Mouse (Mus musculus): ENCODE measurements around the gene Ndufc1.
"Not testable (repeated sequence)": the region's sequence is repeated elsewhere in the genome, so short reads cannot be mapped to it uniquely, and the experiment has no call there.

Ndufc1 gene

DNA sequence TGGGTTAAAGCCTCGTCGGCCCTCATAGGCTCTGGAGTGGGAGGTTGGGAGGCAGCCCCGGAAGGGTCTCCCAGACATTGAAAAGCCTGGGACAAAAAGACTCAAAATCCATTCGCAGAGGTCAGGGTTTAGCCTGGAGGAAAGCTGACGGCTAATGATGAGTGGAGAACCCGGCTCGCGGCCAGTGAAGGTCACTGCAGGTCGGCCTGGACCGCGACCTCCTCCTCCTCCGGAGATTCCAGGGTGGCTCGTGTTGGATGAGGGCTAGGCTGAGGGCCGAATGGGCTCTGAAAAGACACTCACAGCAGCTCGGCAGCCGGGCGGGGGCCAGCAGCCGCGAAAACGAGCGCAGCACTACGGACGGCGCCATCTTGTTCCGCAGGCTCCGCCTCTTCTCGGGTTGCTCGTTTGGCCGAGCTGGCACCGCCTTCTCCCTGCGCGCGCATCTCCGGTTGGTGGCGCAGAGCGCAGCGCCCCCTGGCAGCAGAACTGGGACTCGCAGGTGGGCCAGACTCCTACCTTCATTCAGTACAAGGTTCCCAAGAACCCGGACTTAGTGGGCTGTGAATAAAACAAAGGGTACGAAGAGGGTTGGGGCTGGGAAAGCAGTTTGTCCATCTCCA, at the start of gene Ndufc1:
Gene Ndufc1 (minus strand): TSS at position 428 of the 623 bp plus-strand sequence.
- DNase-seq = peak; percentile 95

DNA sequence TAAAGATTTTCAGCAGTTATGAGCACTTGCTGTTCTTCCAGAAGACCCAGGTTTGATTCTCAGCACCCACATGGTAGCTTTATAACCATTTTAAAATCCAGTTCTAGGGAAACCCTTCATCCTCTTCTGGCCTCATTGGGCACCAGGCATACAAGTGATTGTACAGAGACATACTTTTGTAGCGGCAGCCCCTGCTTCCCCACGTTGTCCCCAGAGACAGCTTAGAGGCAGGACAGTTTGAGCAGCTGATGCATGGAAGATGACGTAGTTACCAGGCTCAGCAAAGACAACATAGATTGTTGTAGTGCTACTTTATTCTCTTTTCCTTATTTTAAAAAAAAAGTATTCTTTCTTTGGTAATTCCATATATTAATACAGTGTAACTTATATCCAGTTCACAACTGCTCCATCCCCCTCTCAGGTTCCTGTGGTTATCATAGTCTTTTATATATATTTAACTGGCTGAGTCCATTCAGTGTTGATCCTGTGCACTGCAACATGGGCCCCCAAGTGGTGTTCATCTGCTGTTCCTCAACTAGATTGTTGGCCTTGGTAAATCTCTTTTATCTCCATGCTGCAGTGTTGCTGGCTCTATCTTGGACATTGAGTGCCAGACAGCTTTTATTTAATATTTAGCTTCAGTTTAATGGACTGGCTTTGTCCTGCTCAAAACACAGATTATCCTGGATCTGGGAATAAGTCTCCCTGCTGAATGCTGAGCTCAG, 26.2 kb upstream of the Ndufc1 start:
- DNase-seq = no peak

DNA sequence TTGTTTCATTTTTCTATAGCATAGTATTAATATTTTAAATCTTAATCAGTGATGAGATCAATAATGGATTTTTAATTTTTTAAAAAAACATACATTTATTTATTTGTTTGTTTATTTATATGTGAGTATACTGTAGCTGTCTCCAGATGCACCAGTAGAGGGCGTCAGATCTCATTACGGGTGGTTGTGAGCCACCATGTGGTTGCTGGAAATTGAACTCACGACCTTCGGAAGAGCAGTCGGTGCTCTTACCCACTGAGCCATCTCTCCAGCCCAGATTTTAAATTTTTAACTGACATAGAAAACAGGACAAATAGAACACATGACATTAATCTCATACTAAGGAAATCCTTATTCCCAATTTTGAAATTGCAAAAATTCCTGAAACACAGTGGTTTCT, 25.6 kb upstream of the Ndufc1 start:
- not testable (repeated sequence) for DNase-seq

DNA sequence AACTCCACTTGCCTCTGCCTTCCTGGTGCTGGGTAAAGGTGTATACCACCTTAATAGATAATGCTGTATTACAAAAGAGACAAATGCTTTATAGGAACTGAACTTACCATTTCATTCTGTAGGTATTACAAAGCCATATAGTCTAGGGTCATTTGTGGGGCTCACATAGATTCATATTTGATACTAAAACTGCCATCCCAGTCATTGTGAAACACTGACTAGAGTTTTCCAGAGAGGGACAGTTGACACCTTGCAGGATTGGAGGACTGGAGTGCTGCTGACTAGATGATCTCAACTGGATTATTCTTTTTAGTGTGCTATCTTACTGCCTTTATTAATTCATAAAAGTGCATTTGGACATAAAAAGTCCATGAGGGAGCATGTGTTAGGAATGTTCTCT, 16.6 kb upstream of the Ndufc1 start:
- no peak for DNase-seq

DNA sequence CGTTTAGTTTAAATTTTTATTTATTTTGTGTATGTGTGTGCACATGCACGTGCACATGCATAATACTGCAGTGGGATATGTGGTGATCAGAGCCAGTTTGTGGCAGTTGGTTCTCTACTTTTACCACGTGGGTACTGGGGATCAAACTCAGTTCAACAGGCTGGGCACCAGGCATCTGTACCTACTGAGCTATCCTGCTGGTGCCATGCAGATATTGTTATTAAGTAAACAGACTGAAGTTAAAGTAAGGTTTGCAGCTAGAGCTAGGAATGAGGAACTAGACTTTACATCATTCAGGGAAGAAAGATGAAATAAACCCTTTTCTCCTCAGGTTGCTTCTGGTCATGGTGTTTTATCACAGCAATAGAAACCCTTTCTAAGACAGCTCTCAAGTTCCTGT, 13.1 kb upstream of the Ndufc1 start:
- no peak for DNase-seq

DNA sequence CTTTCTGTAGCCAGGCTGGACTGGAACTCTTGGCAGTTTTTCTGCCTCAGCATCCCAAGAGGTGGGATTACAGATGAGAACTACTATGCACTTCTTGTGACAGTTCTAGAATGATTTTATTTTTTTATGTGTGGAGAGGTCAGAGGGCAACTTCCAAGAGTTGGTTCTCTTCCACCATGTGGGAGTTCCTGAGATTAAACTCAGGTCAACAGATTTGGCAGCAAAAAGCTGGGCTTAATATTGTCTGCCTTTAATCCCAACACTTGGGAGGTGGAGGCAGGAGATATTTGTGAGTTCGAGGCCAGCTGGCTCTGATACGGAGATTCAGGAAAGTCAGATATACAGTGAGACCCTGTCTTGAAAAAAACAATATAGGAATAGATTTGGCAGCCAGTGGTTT, 9.2 kb upstream of the Ndufc1 start:
- DNase-seq = no peak

DNA sequence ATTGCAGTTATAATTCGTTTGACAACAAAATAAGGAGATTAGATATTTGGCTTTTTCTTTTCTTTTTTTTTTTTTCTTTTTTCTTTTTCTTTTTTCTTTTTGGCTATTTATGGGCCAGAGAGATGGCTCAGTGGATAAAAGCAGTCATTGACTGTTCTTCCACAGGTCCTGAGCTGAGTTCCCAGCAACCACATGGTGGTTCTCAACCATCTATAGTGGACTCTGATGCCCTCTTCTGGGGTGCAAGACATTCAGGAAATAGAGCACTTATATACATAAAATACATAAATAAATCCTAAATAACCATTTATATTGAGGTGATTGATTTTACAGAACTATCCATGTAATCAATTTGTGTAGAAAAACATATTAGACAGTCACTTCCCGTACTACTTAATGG, 8.7 kb upstream of the Ndufc1 start:
- no peak for DNase-seq

DNA sequence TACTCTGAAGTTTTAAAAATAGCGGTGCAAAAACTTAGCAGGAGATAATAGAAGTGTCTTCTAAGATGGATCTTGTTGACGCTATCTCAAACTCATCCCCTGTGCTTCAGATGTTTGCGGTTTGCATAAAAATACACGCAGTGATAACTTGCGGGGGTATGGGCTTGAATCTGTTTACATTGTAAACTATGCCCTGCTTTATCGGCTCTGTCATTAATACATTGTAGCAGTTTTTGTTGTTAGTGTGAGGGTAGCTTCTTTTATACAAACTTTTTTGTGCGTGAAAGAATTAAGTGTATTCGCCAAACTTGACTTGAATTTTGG, 8.3 kb upstream of the Ndufc1 start:
- DNase-seq = no peak

DNA sequence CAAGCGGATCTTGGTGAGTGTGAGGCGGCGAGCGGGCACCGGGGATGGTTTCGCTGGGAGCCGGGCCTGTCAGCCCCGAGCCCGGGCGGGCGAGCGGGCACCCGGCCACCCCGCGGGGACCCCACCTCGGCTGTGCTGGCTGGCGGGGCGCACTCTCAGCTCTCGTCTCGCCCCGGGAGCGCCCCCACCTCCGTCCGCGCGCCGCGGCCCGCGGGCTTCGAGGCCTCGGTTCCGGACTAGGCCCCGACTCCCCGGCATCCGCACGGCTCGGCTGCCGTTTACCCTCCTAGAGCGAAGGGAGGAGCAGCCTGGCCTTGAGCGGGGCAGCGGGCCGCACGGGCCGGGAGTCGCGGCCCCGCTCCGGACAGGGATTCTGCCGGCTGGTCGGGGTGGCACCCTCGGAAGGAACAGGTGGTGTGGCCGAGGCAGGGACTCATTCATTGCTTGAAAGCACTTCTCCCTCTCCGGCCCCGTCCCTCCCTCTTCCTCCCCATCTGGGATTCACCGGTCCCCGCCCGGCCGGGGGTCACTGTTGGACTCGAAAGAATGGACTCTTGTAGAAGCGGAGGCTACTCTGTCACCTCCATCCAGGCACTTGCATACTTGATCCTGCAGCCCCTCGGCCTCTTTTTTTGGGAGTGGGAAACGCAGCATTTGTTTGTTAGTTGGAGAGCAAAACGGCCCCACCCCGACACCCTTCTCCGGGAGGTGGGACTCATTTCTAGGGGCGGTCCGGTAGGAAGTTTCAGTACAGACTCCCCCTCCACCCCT, 7.8 kb upstream of the Ndufc1 start:
- no peak for DNase-seq

DNA sequence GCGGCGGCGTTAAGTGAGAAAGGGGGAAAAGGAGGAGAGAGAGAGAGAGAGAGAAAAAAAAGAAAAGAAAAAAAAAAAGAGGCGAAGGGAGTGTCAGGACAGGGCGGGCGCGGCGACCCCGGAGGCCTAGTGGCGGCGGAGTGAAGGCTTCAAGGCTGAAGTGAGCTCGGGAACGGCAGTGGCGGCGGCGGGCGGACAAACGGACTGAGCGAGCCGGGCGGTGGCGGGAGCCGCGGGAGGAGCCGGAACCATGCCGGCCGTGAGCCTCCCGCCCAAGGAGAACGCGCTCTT, 7.2 kb upstream of the Ndufc1 start:
- DNase-seq = no peak

DNA sequence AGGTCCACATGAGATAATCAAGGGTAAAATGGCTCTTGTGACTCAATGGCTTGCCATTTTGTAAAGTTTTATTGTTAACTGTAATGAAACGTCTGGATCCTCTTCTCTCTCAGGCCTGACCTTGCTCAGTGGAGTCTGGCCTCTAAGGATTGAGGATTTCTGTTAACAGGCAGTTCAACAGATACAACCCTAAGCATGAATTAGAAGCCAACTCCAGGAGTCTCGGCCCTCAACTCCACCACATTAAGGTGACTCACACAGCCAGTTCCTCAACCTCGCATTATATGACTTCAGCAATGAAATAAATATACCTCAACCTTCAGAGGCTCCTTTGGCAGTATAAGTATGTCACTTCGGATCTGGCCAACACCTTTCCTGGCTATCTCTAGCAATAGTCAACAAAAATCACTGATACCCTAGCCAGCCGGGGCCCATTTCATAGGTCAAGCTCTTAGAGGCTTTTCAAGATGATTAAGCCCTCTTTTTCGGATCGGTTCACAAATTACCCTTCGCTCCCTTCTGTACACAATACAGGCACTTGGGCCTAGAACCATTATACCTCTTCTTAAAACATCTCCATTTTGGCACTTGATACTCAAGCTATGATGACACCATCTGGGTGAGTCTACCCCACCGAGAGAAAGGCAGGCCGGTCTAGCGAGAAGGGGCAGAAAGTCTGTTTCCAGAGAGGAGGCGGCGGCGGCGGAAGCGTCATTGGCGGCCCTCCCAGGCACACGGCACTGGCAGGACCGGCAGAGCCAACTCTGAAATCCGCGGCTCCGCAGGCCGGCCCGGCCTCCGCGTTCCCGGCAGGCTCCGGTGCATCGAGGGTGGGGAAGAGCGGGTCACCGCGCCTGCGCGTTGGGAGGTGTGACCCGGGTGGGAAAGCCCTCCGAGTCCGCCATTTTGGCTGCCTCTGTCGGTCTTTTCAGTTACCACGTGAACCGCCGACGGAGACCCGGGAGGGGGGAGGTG, 6.6 kb upstream of the Ndufc1 start, which contains the start of gene Naa15:
Gene Naa15 (plus strand): TSS at position 51 of the 975 bp plus-strand sequence.
- peak; percentile 97 for DNase-seq

DNA sequence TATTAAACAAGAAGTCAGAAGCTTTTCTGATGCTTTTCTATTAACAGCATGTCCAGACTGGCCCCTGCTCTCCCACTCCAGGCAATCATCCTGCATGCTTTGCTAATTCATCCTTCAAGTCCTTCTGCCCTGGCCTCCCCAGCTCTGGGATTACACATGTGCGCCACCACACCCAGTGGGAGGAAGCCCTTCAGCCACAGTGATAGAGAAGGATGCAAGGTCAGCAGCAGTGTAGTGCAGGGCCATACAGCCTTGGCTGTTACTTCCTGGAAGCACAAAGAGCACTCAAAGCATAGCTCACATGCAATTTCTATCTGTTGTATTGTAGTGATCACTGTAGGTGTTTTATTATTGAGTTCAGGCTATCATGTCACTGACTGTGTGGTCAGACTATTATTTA, 4.5 kb upstream of the Ndufc1 start:
- DNase-seq = no peak

DNA sequence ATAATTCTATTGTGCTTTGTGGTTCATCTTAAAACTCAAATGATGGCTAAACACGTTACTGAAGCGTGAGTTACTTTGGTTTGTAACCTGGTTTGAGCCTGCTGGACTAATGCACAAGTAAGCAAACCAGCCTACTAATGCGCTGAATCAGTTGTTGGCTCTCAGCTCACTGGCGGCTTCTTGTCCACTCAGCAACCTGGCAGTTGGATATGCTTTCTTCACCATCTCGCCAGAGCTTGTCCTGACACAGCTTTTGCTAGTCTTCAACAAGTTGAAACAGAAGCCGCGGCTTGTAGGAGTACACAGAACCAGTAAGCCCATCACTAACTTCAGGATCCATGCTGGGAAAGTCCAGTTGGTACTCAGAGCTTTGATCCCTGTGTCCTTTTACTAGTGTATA, 3.7 kb upstream of the Ndufc1 start:
- no peak for DNase-seq

DNA sequence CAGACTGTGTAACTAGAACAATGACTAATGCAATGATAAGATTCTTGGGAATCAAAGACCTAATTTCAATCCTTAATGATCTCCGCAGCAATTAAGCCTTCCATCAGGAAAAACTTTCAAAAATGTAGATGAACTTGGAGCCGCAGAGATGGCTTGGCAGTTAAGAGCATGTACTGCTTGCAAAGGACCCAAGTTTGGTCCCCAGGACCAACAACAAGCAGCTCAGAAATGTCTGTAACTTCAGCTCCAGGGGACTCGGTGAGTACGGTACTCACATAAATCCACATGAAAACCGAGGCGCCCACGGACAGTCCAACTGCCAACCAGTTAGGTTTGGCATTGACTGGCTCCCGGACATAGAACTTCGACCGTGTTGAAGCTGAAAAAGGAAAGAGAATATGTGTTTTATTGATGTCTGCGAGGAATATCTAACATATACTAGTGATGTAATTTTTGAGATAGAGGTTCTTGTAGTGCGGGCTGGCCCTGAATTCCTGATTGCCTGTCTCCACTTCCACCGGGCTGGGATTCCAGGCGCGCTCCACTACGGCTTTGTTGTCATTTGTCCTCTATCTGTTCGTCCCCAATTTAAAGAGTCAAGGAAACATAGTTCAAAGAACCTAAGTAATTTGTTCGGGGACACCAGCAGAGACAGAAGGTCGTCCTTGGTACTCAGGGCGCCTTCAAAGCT, 773 bp downstream of the Ndufc1 start:
- DNase-seq = no peak

DNA sequence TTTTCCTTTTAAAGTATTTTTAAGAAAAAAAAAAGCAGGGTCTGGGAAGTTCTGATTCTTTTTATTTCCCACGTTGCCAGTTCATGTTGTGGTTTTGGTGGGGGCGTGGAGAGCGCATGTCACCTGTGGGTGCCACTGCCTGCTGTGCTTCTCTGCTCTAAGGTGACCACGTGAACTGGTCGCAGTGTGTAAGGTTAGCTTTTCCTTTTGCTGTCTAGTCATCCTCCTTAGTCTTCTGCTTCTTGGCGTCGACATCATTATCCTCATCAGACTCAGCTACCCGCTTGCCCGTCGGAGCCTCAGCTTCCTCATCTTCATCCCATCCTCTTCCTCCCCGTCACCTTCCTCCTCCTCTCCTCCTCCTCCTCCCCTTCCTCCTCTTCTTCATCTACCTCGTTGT, 6.2 kb downstream of the Ndufc1 start:
- DNase-seq = no peak

DNA sequence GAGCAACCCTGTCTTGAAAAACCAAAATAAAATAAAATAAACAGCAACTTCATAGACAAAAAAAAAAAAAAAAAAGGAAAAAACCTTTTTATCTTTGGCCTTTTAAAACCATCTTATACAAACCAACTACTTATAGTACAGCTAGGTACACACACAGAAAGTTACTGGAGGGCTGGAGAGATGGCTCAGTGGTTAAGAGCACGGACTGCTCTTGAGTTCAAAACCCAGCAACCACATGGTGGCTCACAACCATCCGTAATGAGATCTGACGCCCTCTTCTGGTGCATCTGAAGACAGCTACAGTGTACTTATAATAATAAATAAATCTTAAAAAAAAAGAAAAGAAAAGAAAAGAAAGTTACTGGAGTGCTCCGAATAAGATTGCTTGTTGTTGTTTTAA, 6.7 kb downstream of the Ndufc1 start:
- not testable (repeated sequence) for DNase-seq

DNA sequence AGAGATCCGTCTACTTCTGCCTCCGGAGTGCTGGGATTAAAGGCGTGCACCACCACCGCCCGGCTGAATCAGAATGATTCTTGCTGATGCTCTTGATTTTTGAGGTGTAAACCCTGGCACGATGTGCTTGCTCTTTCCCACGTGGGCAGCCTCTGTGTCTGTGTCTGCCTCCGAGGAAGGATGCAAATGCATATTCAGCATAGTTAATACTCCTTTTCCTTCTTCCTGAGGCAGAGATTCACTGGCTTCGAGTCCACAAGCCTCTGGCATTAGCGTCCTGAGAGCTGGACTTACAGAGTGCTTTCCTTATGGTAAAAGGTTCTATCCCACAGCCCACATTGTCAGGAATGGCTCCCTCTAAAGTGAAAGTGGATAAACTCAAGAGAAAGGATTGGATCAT, 8.1 kb downstream of the Ndufc1 start:
- peak; percentile 22 for DNase-seq

DNA sequence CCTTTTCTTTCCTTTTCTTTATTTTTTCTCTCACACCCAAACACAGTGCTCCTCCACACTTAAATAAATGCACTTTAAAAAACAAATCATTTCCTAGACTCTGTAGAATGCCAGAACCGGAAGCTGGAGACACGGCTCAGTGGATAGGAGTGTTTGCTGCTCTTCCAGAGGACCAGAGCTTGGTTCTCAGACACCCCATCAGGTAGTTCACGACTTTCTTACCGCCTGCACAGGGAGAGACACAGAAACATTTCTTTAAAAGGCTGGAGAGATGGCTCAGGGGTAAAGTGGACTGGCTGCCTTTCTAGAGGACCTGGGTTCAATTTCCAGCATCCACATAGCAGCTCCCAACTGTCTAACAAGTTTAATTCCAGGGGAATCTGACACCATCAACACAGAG, 9.3 kb downstream of the Ndufc1 start:
- no peak for DNase-seq

DNA sequence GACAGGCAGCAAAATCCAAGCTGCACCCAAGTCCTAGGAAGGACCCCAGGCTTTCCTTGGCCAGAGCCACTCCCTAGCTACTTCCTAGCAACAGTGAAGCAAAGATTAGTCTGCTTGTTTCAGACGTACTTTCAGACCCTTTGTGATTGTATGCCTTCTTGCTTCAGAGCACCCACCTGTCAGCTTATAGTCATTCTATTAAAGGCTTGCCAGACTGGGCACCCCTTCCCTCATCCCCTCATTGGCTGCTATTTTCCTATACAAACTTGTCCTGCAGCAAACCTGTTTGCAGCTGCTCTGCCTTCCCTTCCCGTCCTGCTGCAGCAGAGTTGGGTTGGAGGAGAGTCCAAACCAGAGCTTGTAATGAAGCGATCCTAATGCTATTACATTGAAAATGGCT, 10.1 kb downstream of the Ndufc1 start:
- no peak for DNase-seq

DNA sequence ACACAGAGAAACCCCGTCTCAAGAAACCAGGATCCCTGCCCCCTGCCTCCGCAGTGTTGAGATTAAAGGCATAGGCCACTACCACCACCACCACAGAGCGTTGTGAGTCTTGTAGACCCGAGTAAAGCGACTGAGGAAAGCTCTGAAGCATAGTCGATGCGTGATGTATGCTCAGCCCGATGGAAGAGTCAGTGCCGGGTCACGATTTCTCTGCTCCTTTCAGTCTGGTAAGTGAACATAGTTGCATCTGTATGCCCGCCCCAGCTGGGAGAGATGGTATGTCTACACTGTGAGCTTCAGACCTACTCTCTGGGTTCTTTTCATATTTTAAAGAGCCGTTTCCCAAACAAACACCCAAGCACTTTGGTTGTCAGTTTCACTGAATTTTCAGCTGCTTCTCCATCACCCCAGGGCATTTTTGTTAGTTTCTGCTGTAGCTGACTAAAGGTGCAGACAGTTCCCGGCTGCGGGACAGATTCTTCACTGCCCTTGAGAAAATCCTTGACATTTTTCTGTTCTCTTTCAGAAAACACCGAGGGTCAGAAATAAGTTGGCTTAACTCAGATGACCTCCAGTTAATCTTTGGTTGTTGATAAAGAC, 11.0 kb downstream of the Ndufc1 start:
- DNase-seq = no peak

DNA sequence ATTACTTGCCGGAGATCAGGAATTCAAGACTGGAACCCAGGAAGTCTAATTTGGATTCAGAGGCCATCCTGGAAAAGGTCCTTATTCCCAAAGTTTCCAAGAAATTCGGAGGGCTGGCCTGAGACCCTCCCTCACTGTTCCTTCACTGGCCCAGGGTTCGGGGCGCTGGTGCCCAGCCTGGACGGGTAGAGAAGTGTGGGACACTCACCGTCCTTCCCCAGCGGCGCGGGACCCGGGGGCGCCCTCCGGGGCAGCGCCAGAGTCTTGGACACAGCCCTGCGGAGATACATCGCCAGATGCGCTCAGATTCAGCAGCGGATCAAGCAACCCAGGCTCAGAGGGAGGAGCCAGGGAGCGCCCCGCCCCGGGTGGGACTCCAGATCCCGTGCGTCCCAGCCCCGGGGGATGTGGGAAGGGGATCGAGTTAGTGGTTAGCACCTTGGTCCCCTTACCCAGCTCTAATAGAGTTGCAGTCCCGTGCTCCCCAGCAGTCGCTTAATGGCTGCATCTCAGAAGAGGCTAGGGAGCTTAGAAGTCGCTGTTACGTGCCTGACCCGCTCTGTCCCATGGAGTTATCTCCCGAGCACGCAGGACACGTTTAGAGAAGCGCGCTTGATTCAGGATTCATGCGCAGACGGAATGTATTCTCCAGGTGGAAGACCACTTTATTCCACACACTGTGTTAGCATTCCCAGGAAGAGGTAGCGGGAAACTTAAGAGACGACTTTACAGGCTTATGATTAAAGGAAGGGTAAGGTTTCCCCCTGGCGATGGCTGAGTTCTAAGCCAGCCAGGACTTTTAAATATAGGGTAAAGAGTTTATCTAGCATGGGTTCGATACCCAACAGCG, 12.3 kb downstream of the Ndufc1 start, which contains the start of gene Mgarp:
Gene Mgarp (minus strand): TSS at position 520 of the 850 bp plus-strand sequence.
- DNase-seq = no peak

All from right cerebral cortex, adult 18-20 months (tissue).